Mouse (Mus musculus) cerebellum, adult 11-12 months (tissue): Measurements from ENCODE around the gene Igfbp5.

ENCODE experiments used
- DNase-seq: peaks from one replicate; pipeline ENCODE4 v3.0.0; 2022

The Igfbp5 gene

GRCm38 (mm10) chr1:72868429-72869215 is 6.1 kb downstream of the Igfbp5 start:
- DNase-seq, result no peak

- no peak for DNase-seq
Measured at GRCm38 (mm10) chr1:72867346-72867745, 7.3 kb downstream of the Igfbp5 start.

- no peak for DNase-seq
Measured at GRCm38 (mm10) chr1:72866417-72866816, 8.3 kb downstream of the Igfbp5 start.

- peak; percentile 75 for DNase-seq
Measured at GRCm38 (mm10) chr1:72865900-72866299, 8.8 kb downstream of the Igfbp5 start.

DNA sequence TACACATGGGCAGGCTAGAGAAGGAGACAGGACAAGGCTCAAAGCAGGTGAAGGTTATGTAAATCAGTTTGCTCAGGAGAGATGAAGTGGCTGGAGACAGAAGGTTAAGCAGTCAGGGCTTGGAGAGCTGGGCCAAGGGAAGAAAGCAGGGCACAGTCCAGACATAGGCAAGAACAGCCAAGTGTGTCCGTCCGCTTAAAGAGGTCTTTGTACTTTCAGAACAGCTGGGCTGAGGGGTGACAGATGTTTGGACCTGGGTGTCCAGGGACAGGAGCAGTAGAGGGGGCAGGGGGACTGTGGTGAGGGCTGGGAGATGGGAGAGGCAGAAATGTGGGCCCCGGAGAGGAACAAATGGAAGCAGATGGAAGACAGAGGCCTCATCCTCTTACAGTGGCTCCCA is 10.4 kb downstream of the Igfbp5 start:
- no peak for DNase-seq

GRCm38 (mm10) chr1:72863692-72864091 is 11.0 kb downstream of the Igfbp5 start:
- no peak for DNase-seq

DNA sequence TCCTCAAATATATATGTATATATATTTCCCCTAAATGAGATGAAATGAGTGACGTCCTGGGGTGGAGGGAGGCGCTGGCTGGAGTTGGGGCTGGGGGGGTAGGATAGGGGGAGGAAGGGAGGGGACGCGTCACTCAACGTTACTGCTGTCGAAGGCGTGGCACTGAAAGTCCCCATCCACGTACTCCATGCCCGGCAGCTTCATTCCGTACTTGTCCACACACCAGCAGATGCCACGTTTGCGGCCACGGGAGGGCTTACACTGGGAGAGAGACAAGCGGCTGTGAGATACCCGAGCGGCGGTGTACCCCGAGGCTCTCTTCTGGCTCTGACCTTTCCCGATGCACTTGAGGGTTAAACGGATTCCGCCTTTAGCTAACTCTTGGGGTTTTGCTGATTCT is 12.4 kb downstream of the Igfbp5 start:
- DNase-seq, result no peak

- no peak for DNase-seq
Measured at GRCm38 (mm10) chr1:72861702-72862101, 13.0 kb downstream of the Igfbp5 start.

DNA sequence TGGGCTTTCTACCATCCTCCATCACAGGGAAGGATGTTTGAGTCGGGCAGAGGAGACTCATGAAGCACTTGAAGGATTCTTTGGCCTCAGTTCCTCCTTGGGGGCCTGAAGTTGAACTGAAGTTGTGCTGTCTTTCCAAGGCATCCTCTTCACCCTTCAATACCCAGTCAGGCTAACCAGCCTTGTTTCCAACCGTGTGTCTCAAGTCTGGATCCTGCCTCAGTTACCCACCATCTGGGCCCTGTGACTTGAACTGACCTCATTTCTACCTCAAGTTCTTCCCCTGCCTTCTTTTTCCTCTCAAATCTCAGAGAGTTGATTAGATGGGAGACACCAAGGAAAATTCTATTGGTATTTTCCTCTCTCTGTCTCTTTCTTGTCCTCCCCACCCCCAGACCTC is 14.2 kb downstream of the Igfbp5 start:
- DNase-seq, result no peak

GRCm38 (mm10) chr1:72859963-72860362 is 14.7 kb downstream of the Igfbp5 start:
- no peak for DNase-seq

DNA sequence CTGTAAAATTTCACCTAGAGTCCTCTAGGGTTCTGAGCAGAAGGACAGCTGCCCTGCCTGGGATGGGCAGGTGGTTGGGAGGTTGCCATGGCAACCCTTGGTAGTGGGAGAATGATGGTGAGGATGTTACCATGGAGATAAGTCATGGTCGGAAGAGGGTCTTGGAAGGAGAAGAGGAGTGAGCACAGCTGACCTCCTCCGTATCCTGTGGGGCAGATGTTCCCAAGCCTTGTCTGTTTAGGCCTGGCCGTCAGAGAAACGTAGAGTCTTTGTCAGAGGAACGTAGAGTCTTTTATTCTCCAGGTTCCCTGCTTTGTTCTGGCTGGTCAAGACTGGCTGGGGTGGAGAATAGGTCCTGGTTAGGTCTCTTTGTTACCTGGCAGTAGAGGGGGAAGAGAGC is 15.8 kb downstream of the Igfbp5 start:
- no peak for DNase-seq

DNA sequence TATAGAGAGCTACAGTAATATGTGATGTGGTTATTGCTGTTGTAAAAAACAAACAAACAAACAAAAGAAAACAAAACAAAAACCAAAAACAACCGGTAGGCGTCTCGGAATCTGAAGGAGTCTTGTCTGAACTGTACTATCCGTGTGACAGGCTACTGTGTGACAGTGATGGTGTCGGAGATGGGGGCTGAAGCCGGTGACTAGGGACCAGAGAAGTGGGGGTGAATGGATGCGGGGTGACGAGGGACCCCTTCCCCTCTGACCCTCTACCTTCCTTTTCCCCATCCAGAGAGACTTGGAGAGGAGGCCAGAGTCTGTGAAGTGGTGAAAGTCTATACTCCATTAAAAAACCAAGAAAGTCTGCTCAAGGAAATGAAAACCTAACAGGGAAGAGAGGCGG is 16.4 kb downstream of the Igfbp5 start:
- no peak for DNase-seq

- no peak for DNase-seq
Measured at GRCm38 (mm10) chr1:72857631-72858030, 17.1 kb downstream of the Igfbp5 start.

- DNase-seq, result no peak
Measured at GRCm38 (mm10) chr1:72857142-72857541, 17.5 kb downstream of the Igfbp5 start.

- DNase-seq, result no peak
Measured at GRCm38 (mm10) chr1:72856209-72856909, 18.3 kb downstream of the Igfbp5 start.

GRCm38 (mm10) chr1:72855729-72856128 is 19.0 kb downstream of the Igfbp5 start:
- no peak for DNase-seq

GRCm38 (mm10) chr1:72854337-72855237 is 20.1 kb downstream of the Igfbp5 start:
- DNase-seq, result no peak

DNA sequence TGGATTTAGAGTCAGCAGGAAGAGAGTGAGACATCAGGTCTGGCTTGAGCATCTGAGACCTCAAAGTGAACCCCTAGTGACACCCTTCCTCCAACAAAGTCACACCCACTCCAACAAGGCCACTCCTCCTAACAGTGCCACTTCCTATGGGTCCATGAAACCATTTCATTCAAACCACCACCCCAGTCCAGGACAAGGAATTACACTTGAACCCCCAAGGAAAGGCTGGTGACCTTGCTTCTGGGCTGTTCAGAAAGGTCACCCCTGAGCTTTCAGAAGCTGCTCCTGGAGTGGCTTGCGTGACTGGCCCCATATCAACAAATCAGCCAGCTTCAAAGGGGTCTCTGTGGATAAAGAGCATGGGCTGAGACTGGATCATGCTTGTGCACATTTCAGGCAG is 20.9 kb downstream of the Igfbp5 start:
- DNase-seq, result no peak

GRCm38 (mm10) chr1:72849037-72849436 is 25.6 kb downstream of the Igfbp5 start:
- DNase-seq, result no peak

DNA sequence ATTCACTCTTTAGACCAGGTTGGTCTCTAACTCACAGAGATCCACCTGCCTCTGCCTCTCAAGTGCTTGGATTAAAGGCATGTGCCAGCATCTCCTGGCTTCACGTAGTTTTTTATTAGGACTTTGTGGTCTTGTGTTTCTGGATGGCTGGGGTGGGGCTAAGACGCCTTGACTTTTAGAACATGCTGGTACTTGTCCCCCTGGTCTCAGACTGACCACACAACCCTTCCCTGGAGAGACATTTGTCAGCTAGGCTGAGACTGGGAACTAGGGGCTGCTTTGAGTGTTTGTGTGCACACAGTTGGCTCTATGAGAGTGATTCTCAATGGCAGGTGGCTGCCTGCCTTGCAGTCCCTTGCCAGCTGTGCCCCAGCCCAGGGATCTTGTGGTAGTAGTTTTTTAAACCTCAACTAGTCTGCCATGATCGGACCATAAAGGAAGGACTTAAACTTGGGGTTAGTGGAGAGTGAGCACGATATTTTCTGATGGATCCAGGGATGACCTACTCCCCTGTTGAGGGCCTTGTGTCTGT is 26.8 kb downstream of the Igfbp5 start:
- no peak for DNase-seq

DNA sequence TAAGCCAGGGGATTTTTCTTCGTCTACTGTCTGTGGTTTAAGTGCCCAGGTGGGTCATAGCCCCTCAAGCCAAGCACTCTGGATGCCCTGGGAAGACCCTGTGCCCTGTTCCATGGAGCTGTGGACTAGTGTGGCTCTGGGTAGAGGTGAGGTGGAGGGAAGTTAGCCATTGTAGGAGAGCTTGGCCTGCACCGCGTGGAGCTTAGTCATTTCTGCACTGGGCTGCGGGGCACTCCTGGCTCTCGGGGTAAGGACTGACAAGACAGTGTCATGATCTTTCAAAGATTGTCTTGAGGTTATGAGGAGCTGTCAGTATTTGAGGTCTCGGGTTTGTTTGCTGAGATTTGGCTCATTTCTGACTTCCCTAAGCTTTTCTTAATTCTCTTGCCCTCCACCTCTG is 30.0 kb downstream of the Igfbp5 start:
- no peak for DNase-seq

- DNase-seq, result no peak
Measured at GRCm38 (mm10) chr1:72842666-72843459, 31.8 kb downstream of the Igfbp5 start.
